26 mouse cellular contexts compared by ENCODE assay signal in genomic region chr1:73123012-73123411, GRCm38 (mm10).
"Had no signal": no experiment of that assay in that cellular context is flagged by ENCODE, and none has a peak within 500 bp of the region (broad histone marks: within the 10 kb centered on the region; RNA-seq: fewer than 3 reads in every experiment).

No protein-coding gene starts in this region.

- H3K36me3 ChIP-seq: heart, embryonic 13.5 days; heart, embryonic 15.5 days; hindbrain, embryonic 13.5 days; hindbrain, embryonic 15.5 days; intestine, embryonic 15.5 days; kidney, embryonic 15.5 days; limb, embryonic 12.5 days had no signal

- H3K4me2 ChIP-seq: heart, embryonic 11.5 days; heart, embryonic 13.5 days; heart, embryonic 15.5 days; hindbrain, embryonic 13.5 days; hindbrain, embryonic 15.5 days; intestine, embryonic 15.5 days; kidney, embryonic 15.5 days; limb, embryonic 12.5 days; liver, embryonic 11.5 days had no signal

- DNase-seq: gastrocnemius, postnatal 14 days; gastrocnemius, postnatal 36 days; heart, adult 11 months; heart, adult 2 months; heart, postnatal 10 days; kidney, adult 18-20 months; kidney, adult 9 months; kidney, postnatal 14 days; kidney, postnatal 36 days; layer of hippocampus, adult 9-11 months; layer of hippocampus, postnatal 36 days; left cerebral cortex, postnatal 4 days; liver had no signal

- ATAC-seq: hindbrain, postnatal 0 days; intestine, embryonic 15.5 days; intestine, postnatal 0 days had no signal

- H3K9me3 ChIP-seq: heart, embryonic 13.5 days; heart, embryonic 15.5 days; hindbrain, embryonic 13.5 days; hindbrain, embryonic 15.5 days; intestine, embryonic 15.5 days; kidney, embryonic 15.5 days; limb, embryonic 12.5 days had no signal

- H3K4me3 ChIP-seq: heart, adult 2 months; heart, embryonic 13.5 days; heart, embryonic 15.5 days; hindbrain, embryonic 13.5 days; hindbrain, embryonic 15.5 days; intestine, embryonic 15.5 days; kidney, embryonic 15.5 days; limb, embryonic 12.5 days had no signal

- H3K4me1 ChIP-seq: hindbrain, embryonic 15.5 days had no signal

- H3K9ac ChIP-seq: heart, embryonic 13.5 days; heart, embryonic 15.5 days; hindbrain, embryonic 13.5 days; hindbrain, embryonic 15.5 days; intestine, embryonic 15.5 days; kidney, embryonic 15.5 days; limb, embryonic 12.5 days; liver, embryonic 14.5 days had no signal

- H3K27ac ChIP-seq: heart, adult 2 months; heart, embryonic 13.5 days; heart, embryonic 15.5 days; hindbrain, embryonic 13.5 days; hindbrain, embryonic 15.5 days; hindbrain, postnatal 0 days; intestine, embryonic 15.5 days; kidney, embryonic 15.5 days; kidney, postnatal 0 days; limb, embryonic 12.5 days; liver, embryonic 14.5 days had no signal

- H3K27me3 ChIP-seq: heart, embryonic 13.5 days; heart, embryonic 15.5 days; hindbrain, embryonic 13.5 days; hindbrain, embryonic 15.5 days; intestine, embryonic 15.5 days; kidney, embryonic 15.5 days; limb, embryonic 12.5 days had no signal
